Mouse (Mus musculus): ENCODE measurements around the gene Paics. TPM values are rescaled to one million over a fixed set of nuclear protein-coding genes. Genes with fewer than 3 reads are reported as not detected.
A peak's percentile ranks its signal among the peaks of the same experiment; 100 is the strongest.

Gene Paics
- polyA plus RNA-seq, 1 experiment from 2014 or later, result 378 TPM

GRCm38 (mm10) chr5:77013171-77013570, 62.1 kb downstream of the Paics start:
- ATAC-seq (ENCODE audit: insufficient read depth, low FRiP score, low TSS enrichment) (no peak), DNase-seq (ENCODE audit: low spot score) (no peak)
- Histone ChIP-seq H3K4me2 (ENCODE audit: low read depth) (no peak overlapping the region), H3K27me3 (ENCODE audit: control insufficient read depth, insufficient read depth, low read length) (no peaks in the 10 kb centered on the region), H3K27ac (ENCODE audit: low read depth, low read length) (no peak overlapping the region), H3K36me3 (ENCODE audit: control insufficient read depth, insufficient read depth, low read length) (no peaks in the 10 kb centered on the region), H3K9ac (ENCODE audit: low read length) (no peak overlapping the region), H3K4me1 (ENCODE audit: control insufficient read depth, insufficient read depth, low read length) (no peaks in the 10 kb centered on the region), H3K9me3 (ENCODE audit: control insufficient read depth, low read length) (no peaks in the 10 kb centered on the region), H3K4me3 (ENCODE audit: low read depth, low read length) (no peak overlapping the region)
- WGBS, result 85% methylated on average over 3 of the region's 3 CpGs

- WGBS, result 9% methylated on average over 57 of the region's 57 CpGs
- no peak within 1 kb of the TSS for H3K9ac ChIP-seq (ENCODE audit: low read length)
- H3K4me1 ChIP-seq (ENCODE audit: control insufficient read depth, insufficient read depth, low read length), result no peaks in the 10 kb centered on the region
- H3K4me3 ChIP-seq (ENCODE audit: low read depth, low read length), result peak within 1 kb of the TSS; percentile 42
- no peaks in the 10 kb centered on the region for H3K9me3 ChIP-seq (ENCODE audit: control insufficient read depth, low read length)
- H3K36me3 ChIP-seq (ENCODE audit: control insufficient read depth, insufficient read depth, low read length), result no peaks in the 10 kb centered on the region
- H3K27me3 ChIP-seq (ENCODE audit: control insufficient read depth, insufficient read depth, low read length), result no peaks in the 10 kb centered on the region
- peak within 1 kb of the TSS; percentile 70 for H3K4me2 ChIP-seq (ENCODE audit: low read depth)
- H3K27ac ChIP-seq (ENCODE audit: low read depth, low read length), result no peak within 1 kb of the TSS
- DNase-seq (ENCODE audit: low spot score) (peak; percentile 85), ATAC-seq (ENCODE audit: insufficient read depth, low FRiP score, low TSS enrichment) (peak; percentile 97)
Observed at GRCm38 (mm10) chr5:77015544-77016482, 64.7 kb downstream of the Paics start, which contains the start of gene Thegl. TSS of gene Thegl (plus strand) at chr5:77016023.

Other genes with a start within 250 kb of the Paics start
- 14.6 and 15.6 TPM in 2 replicates for gene Aasdh, start 45.8 kb upstream of the Paics start, polyA plus RNA-seq (2014; fragmentation: Nextera tagmentation; extraction: Ambion mirVana)
- 38.5 and 40.8 TPM in 2 replicates for gene Ppat, start 271 bp downstream of the Paics start, polyA plus RNA-seq (2014; fragmentation: Nextera tagmentation; extraction: Ambion mirVana)
- gene Srp72, start 23.4 kb downstream of the Paics start, polyA plus RNA-seq (2014; fragmentation: Nextera tagmentation; extraction: Ambion mirVana), result 80.7 and 84.3 TPM in 2 replicates
- gene Arl9, start 52.7 kb downstream of the Paics start, polyA plus RNA-seq (2014; fragmentation: Nextera tagmentation; extraction: Ambion mirVana), result not detected in 2 replicates
- gene Thegl, start 64.7 kb downstream of the Paics start, polyA plus RNA-seq (2014; fragmentation: Nextera tagmentation; extraction: Ambion mirVana), result 0.28 TPM in 1 of 2 replicates, not detected in the other
- gene Hopx, start 163.8 kb downstream of the Paics start, polyA plus RNA-seq (2014; fragmentation: Nextera tagmentation; extraction: Ambion mirVana), result 1.2 and 1.6 TPM in 2 replicates

All from neural tube, embryonic 11.5 days (tissue).